Mouse (Mus musculus): ENCODE measurements around the gene Celsr3.

The Celsr3 gene

GRCm38 (mm10) chr9:108806831-108807230 lies 19.3 kb upstream of the Celsr3 start:
- in situ Hi-C loops (cut with MboI, MseI) = no loop called here

GRCm38 (mm10) chr9:108807674-108808073 lies 18.4 kb upstream of the Celsr3 start:
- in situ Hi-C loops (cut with MboI, MseI) = no loop called here

GRCm38 (mm10) chr9:108808163-108808665 lies 17.9 kb upstream of the Celsr3 start, which contains the start of gene Nckipsd:
Nckipsd (plus strand) TSS chr9:108808368.
- in situ Hi-C loops (cut with MboI, MseI) = no loop called here

- in situ Hi-C loops (cut with MboI, MseI) = no loop called here
These were observed 16.9 kb upstream of the Celsr3 start for GRCm38 (mm10) chr9:108809188-108809587.

GRCm38 (mm10) chr9:108809723-108810122 lies 16.4 kb upstream of the Celsr3 start:
- in situ Hi-C loops (cut with MboI, MseI) = no loop called here

- in situ Hi-C loops (cut with MboI, MseI) = no loop called here
These were observed 15.6 kb upstream of the Celsr3 start for GRCm38 (mm10) chr9:108810516-108810915.

GRCm38 (mm10) chr9:108815557-108815956 lies 10.6 kb upstream of the Celsr3 start:
- in situ Hi-C loops (cut with MboI, MseI) = no loop called here

- in situ Hi-C loops (cut with MboI, MseI) = no loop called here
These were observed 6.6 kb upstream of the Celsr3 start for GRCm38 (mm10) chr9:108819495-108819894.

DNA sequence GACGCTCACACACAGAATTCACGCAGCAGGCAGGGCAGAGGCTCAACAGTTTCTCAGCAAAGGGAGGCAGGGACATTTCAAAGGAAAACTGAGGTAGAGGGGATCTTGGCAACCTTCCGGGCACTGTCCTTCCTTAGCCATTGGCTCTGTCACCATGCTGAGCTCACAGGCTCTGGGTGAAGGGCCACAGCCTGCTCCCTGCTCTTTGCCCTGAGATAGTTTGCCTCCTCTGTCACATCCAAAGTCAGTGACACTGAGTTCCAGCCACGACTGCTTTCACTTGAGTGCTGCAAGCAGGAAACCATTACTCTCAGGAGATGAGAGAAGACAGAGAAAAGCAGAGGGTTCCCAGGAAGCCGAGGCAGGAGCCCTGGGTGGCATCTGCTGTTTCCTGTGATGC lies 6.0 kb upstream of the Celsr3 start:
- in situ Hi-C loops (cut with MboI, MseI) = no loop called here

GRCm38 (mm10) chr9:108824144-108824685 lies 1.9 kb upstream of the Celsr3 start:
- in situ Hi-C loops (cut with MboI, MseI) = no loop called here

GRCm38 (mm10) chr9:108824755-108825413 lies 1.2 kb upstream of the Celsr3 start:
- in situ Hi-C loops (cut with MboI, MseI) = no loop called here

DNA sequence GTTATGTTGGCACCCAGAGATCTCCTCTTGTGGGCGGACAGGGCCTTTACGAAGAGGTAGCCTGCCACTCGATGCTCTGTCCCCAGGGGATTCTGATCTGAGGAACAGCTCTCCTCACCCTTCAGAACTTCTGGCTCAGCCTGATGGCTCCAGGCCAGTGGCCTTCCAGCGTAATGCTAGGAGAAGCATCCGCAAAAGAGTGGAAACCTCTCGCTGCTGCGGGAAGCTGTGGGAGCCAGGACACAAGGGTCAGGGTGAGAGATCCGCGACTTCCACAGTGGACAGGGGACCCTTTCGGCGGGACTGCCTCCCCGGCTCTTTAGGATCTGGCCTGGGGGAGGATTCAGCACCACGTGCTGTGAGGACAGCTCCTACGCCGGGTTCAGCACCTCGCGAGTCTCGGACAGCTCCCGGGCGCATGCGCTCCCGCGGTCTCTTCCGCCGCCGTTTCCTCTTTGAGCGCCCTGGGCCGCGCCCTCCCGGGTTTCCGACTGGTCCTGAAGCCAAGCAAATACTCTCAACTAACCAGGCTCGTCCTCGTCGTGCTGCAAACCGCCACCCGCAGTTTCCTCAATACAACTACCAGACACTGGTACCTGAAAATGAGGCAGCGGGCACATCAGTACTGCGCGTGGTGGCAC lies 700 bp downstream of the Celsr3 start:
- in situ Hi-C loops (cut with MboI, MseI) = no loop called here

DNA sequence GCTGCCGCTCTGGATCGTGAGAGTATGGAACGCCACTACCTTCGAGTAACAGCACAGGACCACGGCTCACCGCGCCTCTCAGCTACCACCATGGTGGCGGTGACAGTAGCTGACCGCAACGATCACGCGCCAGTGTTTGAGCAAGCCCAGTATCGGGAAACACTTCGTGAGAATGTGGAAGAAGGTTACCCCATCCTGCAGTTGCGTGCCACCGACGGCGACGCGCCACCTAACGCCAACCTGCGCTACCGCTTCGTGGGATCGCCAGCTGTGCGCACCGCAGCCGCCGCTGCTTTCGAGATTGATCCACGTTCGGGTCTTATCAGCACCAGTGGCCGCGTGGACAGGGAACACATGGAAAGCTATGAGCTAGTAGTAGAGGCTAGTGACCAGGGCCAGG lies 1.3 kb downstream of the Celsr3 start:
- in situ Hi-C loops (cut with MboI, MseI) = no loop called here

- in situ Hi-C loops (cut with MboI, MseI) = no loop called here
These were observed 1.8 kb downstream of the Celsr3 start for GRCm38 (mm10) chr9:108827906-108828305.

- in situ Hi-C loops (cut with MboI, MseI) = no loop called here
These were observed 5.5 kb downstream of the Celsr3 start for GRCm38 (mm10) chr9:108831637-108832036.

GRCm38 (mm10) chr9:108832390-108833108 lies 6.4 kb downstream of the Celsr3 start:
- in situ Hi-C loops (cut with MboI, MseI) = no loop called here

GRCm38 (mm10) chr9:108842989-108843388 lies 16.9 kb downstream of the Celsr3 start:
- in situ Hi-C loops (cut with MboI, MseI) = no loop called here

DNA sequence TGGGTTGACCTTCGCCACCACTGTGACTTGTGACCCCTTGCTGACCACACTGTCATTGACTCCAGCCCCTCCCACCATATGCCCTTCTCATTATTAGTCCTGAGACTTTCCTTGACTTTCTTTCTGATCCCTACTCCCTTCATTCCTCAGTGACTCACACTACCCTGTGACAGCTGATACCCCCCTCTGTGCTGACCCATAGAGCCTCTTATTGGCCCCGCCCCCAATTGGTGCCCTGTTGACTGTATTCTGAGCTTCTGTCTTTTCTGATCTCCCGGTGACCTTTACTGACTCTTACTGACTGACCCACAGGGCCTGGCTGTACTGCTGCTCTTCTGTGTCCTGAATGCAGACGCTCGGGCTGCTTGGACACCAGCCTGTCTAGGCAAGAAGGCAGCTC lies 19.3 kb downstream of the Celsr3 start:
- in situ Hi-C loops (cut with MboI, MseI) = no loop called here

GRCm38 (mm10) chr9:108847374-108847773 lies 21.3 kb downstream of the Celsr3 start:
- in situ Hi-C loops (cut with MboI, MseI) = no loop called here

GRCm38 (mm10) chr9:108848419-108848818 lies 22.3 kb downstream of the Celsr3 start:
- in situ Hi-C loops (cut with MboI, MseI) = no loop called here

- in situ Hi-C loops (cut with MboI, MseI) = no loop called here
These were observed 26.9 kb downstream of the Celsr3 start, which contains the start of gene Slc26a6 for GRCm38 (mm10) chr9:108852976-108853375. Slc26a6 (plus strand) TSS chr9:108853283.

DNA sequence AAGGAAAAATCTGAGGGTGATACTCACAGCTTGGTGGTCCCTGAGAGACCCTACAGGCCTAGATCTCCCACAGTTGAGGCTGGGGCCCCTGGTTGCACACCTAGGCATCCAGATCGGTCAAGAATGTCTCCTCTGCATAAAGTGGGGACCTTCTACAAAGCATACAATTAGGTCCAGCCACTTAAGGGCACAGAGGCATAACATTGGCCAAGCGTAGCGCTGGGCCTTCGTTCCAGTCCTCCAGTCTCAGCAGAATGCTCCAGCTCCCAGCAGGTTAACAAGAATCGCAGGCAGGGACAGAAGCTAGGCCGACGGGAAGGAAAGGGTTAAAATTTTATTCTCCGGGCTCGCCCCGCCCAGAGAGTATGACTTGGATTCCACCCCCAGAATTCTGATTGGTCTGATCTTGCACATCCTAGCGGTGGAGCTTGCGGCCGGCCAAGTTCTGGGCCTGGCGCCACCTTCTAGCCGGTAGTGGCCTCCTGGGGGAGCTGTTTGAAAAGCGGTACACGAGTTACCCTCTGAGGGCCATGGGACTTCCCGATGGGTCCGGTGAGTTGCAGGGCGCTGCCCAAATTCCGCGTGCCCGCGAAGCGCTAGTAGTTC lies 27.6 kb downstream of the Celsr3 start:
- in situ Hi-C loops (cut with MboI, MseI) = no loop called here
